Mouse (Mus musculus): Measurements from ENCODE around the gene Dbt.

DNA sequence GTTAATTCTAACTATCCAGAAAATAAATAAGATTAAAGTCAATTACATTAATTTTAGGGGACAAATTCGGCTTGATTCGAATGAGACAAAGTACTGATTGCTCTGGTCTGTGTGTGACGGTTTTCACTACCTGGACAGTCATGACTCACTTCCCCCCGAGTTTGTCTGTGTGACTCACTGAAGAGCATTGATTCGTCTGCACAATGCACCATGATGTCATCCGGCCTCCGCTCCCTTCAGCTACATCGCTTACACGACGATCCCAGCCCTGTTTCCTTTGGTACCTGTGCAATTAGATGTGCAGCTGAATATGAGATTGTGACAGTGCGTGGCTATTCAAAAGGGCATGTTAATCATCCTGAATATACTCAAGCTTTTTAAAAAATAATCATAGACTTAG is 38.3 kb upstream of the Dbt start:
- TF ChIP-seq CTCF (conservative IDR thresholded peaks at IDR 0.05; ENCODE audit: insufficient read depth, insufficient read length, low read depth, low read length) (no peak), POLR2A (IDR thresholded peaks at IDR 0.05; ENCODE audit: low read depth, low read length) (no peak)

Data from kidney, adult 2 months (tissue).